Mouse (Mus musculus) heart, adult 9 months (tissue): ENCODE data around the gene Ehmt1.

ENCODE experiments used
- DNase-seq, 2 experiments: peaks; one replicate each; pipeline ENCODE4 v3.0.0; 2022; ENCODE audit warnings: low spot score in 2 of 2

The Ehmt1 gene

DNA sequence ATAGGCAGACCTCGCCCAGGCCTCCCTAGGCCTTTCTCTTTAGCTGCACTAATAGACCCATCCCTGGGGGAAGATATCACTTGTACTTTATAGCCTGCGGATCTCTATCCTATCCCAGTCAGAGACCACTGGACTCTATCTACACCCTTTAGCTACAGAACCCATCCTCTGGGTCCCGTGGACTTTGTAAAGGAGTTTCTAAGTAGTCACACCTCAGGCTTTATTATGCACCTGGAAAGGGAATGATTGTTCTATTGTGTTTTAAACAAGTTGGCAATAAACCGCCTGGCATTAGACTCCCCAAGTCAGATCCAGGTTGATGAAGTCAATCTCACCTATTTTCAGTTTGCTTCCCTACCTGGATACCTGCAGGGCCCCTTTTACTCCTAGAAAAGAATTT is 7.2 kb downstream of the Ehmt1 start:
- DNase-seq, result no peak

GRCm38 (mm10) chr2:24910481-24910880 is 8.9 kb downstream of the Ehmt1 start:
- no peak for DNase-seq

- no peak for DNase-seq
Measured at GRCm38 (mm10) chr2:24905653-24906155, 13.7 kb downstream of the Ehmt1 start.

GRCm38 (mm10) chr2:24904823-24905652 is 14.4 kb downstream of the Ehmt1 start:
- no peak for DNase-seq

- no peak for DNase-seq
Measured at GRCm38 (mm10) chr2:24902999-24903398, 16.4 kb downstream of the Ehmt1 start.

- no peak for DNase-seq
Measured at GRCm38 (mm10) chr2:24901055-24901454, 18.4 kb downstream of the Ehmt1 start.

- no peak for DNase-seq
Measured at GRCm38 (mm10) chr2:24899292-24899691, 20.1 kb downstream of the Ehmt1 start.

DNA sequence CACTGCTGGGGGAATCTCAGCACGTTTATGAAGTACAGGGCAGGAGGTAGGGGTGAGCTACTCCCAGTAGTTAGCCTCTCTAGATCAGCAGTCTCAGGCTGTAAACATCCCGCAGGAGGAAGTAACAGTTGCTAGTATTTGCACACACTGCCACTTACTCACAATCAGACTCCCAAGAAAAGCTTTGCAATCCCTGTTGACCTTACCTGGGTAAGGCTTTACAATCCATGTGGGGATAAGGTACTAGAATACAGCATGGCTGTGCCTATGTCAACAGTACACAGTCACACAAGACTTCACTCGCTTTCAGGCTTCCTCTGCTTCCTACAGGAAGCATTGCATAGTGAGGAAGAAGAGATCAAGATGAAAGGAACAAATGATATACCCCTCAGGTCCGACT is 22.7 kb downstream of the Ehmt1 start:
- no peak for DNase-seq

- no peak for DNase-seq
Measured at GRCm38 (mm10) chr2:24894211-24894610, 25.2 kb downstream of the Ehmt1 start.

- DNase-seq, result no peak
Measured at GRCm38 (mm10) chr2:24892318-24892717, 27.1 kb downstream of the Ehmt1 start.

DNA sequence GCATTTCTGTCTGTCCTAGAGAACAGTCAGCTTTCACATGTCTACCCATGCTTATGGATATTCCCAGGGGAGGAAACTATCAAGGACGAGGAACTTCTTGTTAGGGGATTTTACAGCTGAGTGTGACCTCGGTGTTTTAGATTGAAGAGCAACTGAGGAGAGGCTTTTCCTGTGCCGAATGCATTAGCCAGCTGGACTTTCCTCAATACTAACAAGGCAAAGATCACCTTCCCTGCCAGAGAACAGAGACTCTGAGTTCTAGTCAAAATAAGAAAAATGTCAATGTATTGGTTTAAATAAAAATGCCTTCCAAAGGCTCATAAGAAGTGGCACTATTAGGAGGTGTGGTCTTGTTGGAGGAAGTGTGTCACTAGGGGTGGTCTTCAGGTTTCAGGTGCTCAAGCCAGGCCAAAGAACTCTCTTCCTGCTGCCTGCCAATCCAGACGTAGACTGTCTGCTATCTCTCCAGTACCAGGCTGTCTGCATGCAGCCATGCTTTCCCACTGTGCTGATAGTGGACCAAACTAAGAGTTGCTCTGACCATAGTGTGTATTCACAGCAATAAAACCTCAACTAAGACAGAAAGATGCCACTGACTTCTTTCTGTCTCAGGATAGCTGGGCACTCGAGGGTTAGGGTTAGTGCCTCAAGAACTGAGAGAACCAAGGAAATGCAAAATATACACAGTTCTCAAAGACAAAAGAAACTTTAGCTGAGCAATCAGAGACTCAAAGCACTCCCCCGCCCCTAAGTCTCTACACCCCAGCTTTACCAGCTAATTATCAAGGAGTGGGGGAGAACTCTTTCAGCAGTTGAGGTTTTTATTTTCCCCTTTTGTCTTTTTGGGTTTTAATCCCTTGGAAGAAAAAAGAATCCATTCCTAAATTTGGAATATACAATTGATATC is 28.6 kb downstream of the Ehmt1 start:
- DNase-seq, result peak in 1 of 2 experiments; percentile 22

DNA sequence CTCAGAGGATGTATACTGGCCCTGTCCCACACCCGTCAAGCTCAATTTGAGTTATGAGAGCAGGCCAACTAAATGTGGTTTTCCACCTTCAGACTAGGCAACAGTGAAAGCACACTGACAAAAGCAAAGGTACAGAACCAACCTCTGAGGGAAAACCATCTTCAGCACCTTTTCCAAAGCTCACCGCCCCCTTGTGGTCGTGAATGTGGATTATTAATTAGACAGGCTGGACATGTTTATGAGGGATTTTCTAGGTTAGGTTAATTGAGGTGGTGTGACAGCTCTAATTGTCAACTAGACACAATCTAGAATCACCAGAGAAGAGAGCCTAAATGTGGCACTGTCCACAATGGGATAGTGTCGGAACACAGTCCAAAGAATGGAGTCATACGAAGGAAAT is 30.5 kb downstream of the Ehmt1 start:
- no peak for DNase-seq

GRCm38 (mm10) chr2:24880686-24881085 is 38.7 kb downstream of the Ehmt1 start:
- DNase-seq, result no peak

GRCm38 (mm10) chr2:24870952-24871351 is 48.5 kb downstream of the Ehmt1 start:
- DNase-seq, result no peak

DNA sequence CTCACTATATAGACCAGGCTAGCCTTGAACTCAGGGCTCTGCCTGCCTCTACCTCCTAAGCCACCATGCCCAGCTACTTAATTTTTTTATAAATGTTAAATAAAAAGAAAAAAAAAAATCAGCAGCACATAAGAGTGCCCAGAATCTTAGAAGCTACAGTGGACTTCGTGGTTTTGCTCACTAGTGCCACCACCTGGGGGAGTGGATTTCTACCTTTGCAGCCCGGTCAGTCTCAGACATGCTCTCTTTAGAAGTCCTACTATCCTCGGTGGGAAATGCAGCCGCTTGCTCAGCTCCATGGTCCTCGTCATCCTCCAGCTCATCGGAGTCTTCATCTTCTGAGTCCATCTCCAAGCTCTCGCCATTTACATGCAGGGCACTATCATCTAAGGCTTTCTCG is 56.4 kb downstream of the Ehmt1 start:
- DNase-seq, result no peak

GRCm38 (mm10) chr2:24852408-24852807 is 67.0 kb downstream of the Ehmt1 start:
- peak in 1 of 2 experiments; percentile 9 for DNase-seq

GRCm38 (mm10) chr2:24846557-24846956 is 72.9 kb downstream of the Ehmt1 start:
- no peak for DNase-seq

- DNase-seq, result no peak
Measured at GRCm38 (mm10) chr2:24845256-24845655, 74.2 kb downstream of the Ehmt1 start.

GRCm38 (mm10) chr2:24830614-24831013 is 88.8 kb downstream of the Ehmt1 start:
- no peak for DNase-seq

- DNase-seq, result no peak
Measured at GRCm38 (mm10) chr2:24809746-24810145, 109.7 kb downstream of the Ehmt1 start.

- no peak for DNase-seq
Measured at GRCm38 (mm10) chr2:24807691-24808090, 111.7 kb downstream of the Ehmt1 start.

- no peak for DNase-seq
Measured at GRCm38 (mm10) chr2:24807036-24807435, 112.4 kb downstream of the Ehmt1 start.
